Comparison of ENCODE assay signal across 11 mouse cellular contexts in genomic region chr2:19444931-19445831, GRCm38 (mm10). TPM values are rescaled to one million over a fixed set of nuclear protein-coding genes. Genes with fewer than 3 reads are reported as not detected.
DNase-seq lines count a peak whose midpoint lies in the region; ATAC-seq lines count a peak whose summit lies in the region.
"Had no signal": no experiment of that assay in that cellular context is flagged by ENCODE, and none has a peak within 500 bp of the region (broad histone marks: within the 10 kb centered on the region; RNA-seq: fewer than 3 reads in every experiment).

Gene Ptf1a (plus strand): TSS chr2:19445663.

- H3K36me3 ChIP-seq in heart, embryonic 10.5 days = no peaks in the 10 kb centered on the region
- H3K36me3 ChIP-seq in midbrain, embryonic 13.5 days = no peaks in the 10 kb centered on the region

- H3K4me1 ChIP-seq in heart, embryonic 10.5 days = peaks cover 21% of the 10 kb centered on the region
- H3K4me1 ChIP-seq in midbrain, embryonic 13.5 days (replicated peaks) = peaks cover 34% of the 10 kb centered on the region

- no peak within 1 kb of the TSS for H3K27ac ChIP-seq in heart, embryonic 10.5 days
- H3K27ac ChIP-seq in midbrain, embryonic 13.5 days = no peak within 1 kb of the TSS

- 0 out of 2 replicates have a peak within 1 kb of the TSS, but pooled peaks have one; percentile 49 for H3K9ac ChIP-seq in midbrain, embryonic 13.5 days (replicated peaks)

- peak within 1 kb of the TSS; percentile 60 for H3K4me2 ChIP-seq in midbrain, embryonic 13.5 days (replicated peaks)

- H3K27me3 ChIP-seq in heart, embryonic 10.5 days (ENCODE audit: insufficient read depth, poor library complexity, severe bottlenecking) = peaks cover 97% of the 10 kb centered on the region
- peaks cover 99% of the 10 kb centered on the region for H3K27me3 ChIP-seq in midbrain, embryonic 13.5 days

- WGBS in heart, embryonic 10.5 days = under 1% methylated on average over 53 of the region's 53 CpGs
- under 1% methylated on average over 53 of the region's 53 CpGs for WGBS in midbrain, embryonic 13.5 days

- peak within 1 kb of the TSS; percentile 44 for H3K4me3 ChIP-seq in heart, embryonic 10.5 days
- H3K4me3 ChIP-seq in midbrain, embryonic 13.5 days (replicated peaks) = peak within 1 kb of the TSS; percentile 40

- H3K9me3 ChIP-seq in heart, embryonic 10.5 days = no peaks in the 10 kb centered on the region
- no peaks in the 10 kb centered on the region for H3K9me3 ChIP-seq in midbrain, embryonic 13.5 days

- intact Hi-C loops in heart, postnatal 10 days (cut with DNase I) = no loop called here

- peak; percentile 74 for DNase-seq in heart, embryonic 10.5 days (ENCODE audit: low spot score)
- no peak for DNase-seq in heart, postnatal 10 days
- peak; percentile 39 for DNase-seq in ES-CJ7 (ENCODE audit: low read depth, low spot score)
- no peak for DNase-seq in spleen, postnatal 10 days (ENCODE audit: low spot score in 2 of 2)
- no peak for DNase-seq in B cell, adult 2 months
- DNase-seq in cerebellum, adult 9-11 months = no peak
- DNase-seq: right cerebral cortex, postnatal 25 days had no signal

- ATAC-seq in granulocyte monocyte progenitor cell, adult 5-6 weeks (replicated peaks; ENCODE audit: poor library complexity, severe bottlenecking) = peak; percentile 34
- peak; percentile 62 for ATAC-seq in midbrain, embryonic 13.5 days

RNA-seq across cellular contexts. Expression of gene Ptf1a, which starts in this region (rescaled TPM):
- not detected in 2 replicates for polyA plus RNA-seq in heart, embryonic 10.5 days (2016; fragmentation: Nextera tagmentation; extraction: Ambion mirVana)
- not detected for total RNA-seq in heart, postnatal 10 days (2021)
- total RNA-seq in granulocyte monocyte progenitor cell, adult 5-6 weeks (2014; fragmentation: Nextera tagmentation) = not detected in 2 replicates
- not detected in 2 replicates for total RNA-seq in granulocyte monocyte progenitor cell, adult 5-6 weeks (2017)
- polyA plus RNA-seq in midbrain, embryonic 13.5 days (2015; fragmentation: Nextera tagmentation; extraction: Ambion mirVana) = 0.70 and 0.71 TPM in 2 replicates
- total RNA-seq: liver, adult 2 months had no signal
- polyA plus RNA-seq: C2C12; liver, adult 2 months had no signal

Comparison
In these comparisons a context has a peak if more than half of its experiments do, and no peak if none do; other contexts are left out.
1. Peak in DNase-seq and H3K4me3 ChIP-seq in heart, embryonic 10.5 days; RNA of the gene not detected or under 1 TPM.
2. Peak in ATAC-seq in granulocyte monocyte progenitor cell, adult 5-6 weeks; RNA of the gene not detected or under 1 TPM.
3. Peak in ATAC-seq, H3K4me3 ChIP-seq, H3K9ac ChIP-seq and H3K4me2 ChIP-seq in midbrain, embryonic 13.5 days; RNA of the gene not detected or under 1 TPM.